Mouse (Mus musculus) heart, postnatal 0 days (tissue): ENCODE data around the gene Gemin6.

Experiments used
- CTCF ChIP-seq: IDR thresholded peaks from 2 replicates; pipeline ENCODE4 v1.5.1; 2016; ENCODE audit warnings: antibody characterized with exemption, control low read depth, low read depth
- EP300 ChIP-seq: IDR thresholded peaks from 2 replicates; pipeline ENCODE4 v1.6.1; 2016; ENCODE audit warnings: antibody characterized with exemption, low read depth

GRCm38 (mm10) chr17:80220131-80220530 lies 4.1 kb upstream of the Gemin6 start:
- TF ChIP-seq EP300: no peak
- no peak for TF ChIP-seq CTCF
